Mouse (Mus musculus): ENCODE data around the gene Gm10912.
"Not testable (repeated sequence)": the region's sequence is repeated elsewhere in the genome, so short reads cannot be mapped to it uniquely, and the experiment has no call there.

Gm10912 gene

GRCm38 (mm10) chr2:104064152-104064551 lies 1.5 kb upstream of the Gm10912 start:
- no peak for DNase-seq (ENCODE audit: low read depth, low spot score)

GRCm38 (mm10) chr2:104068450-104068849 lies 2.8 kb downstream of the Gm10912 start, which contains the start of gene Gm10799:
Gene Gm10799 (minus strand): TSS chr2:104068550.
- DNase-seq (ENCODE audit: low read depth, low spot score) = not testable (repeated sequence)

- peak; percentile 32 for DNase-seq (ENCODE audit: low read depth, low spot score)
These were observed 4.1 kb downstream of the Gm10912 start, which contains the start of gene Cd59b for GRCm38 (mm10) chr2:104069704-104070185. Gene Cd59b (plus strand): TSS chr2:104069849.

- not testable (repeated sequence) for DNase-seq (ENCODE audit: low read depth, low spot score)
These were observed 12.7 kb downstream of the Gm10912 start for GRCm38 (mm10) chr2:104078285-104078684.

- DNase-seq (ENCODE audit: low read depth, low spot score) = not testable (repeated sequence)
These were observed 15.9 kb downstream of the Gm10912 start for GRCm38 (mm10) chr2:104081436-104082050.

GRCm38 (mm10) chr2:104082474-104082873 lies 16.8 kb downstream of the Gm10912 start:
- no peak for DNase-seq (ENCODE audit: low read depth, low spot score)

GRCm38 (mm10) chr2:104084027-104084426 lies 18.4 kb downstream of the Gm10912 start:
- not testable (repeated sequence) for DNase-seq (ENCODE audit: low read depth, low spot score)

GRCm38 (mm10) chr2:104087562-104087961 lies 21.9 kb downstream of the Gm10912 start:
- DNase-seq (ENCODE audit: low read depth, low spot score) = not testable (repeated sequence)

GRCm38 (mm10) chr2:104093305-104093704 lies 27.7 kb downstream of the Gm10912 start:
- no peak for DNase-seq (ENCODE audit: low read depth, low spot score)

GRCm38 (mm10) chr2:104095741-104096213 lies 30.2 kb downstream of the Gm10912 start, which contains the start of gene Cd59a:
Gene Cd59a (plus strand): TSS chr2:104095801.
- DNase-seq (ENCODE audit: low read depth, low spot score) = peak; percentile 70

- no peak for DNase-seq (ENCODE audit: low read depth, low spot score)
These were observed 30.6 kb downstream of the Gm10912 start for GRCm38 (mm10) chr2:104096256-104096655.

GRCm38 (mm10) chr2:104096796-104097195 lies 31.2 kb downstream of the Gm10912 start:
- not testable (repeated sequence) for DNase-seq (ENCODE audit: low read depth, low spot score)

- DNase-seq (ENCODE audit: low read depth, low spot score) = not testable (repeated sequence)
These were observed 31.8 kb downstream of the Gm10912 start for GRCm38 (mm10) chr2:104097396-104097795.

GRCm38 (mm10) chr2:104098529-104099230 lies 33.1 kb downstream of the Gm10912 start:
- DNase-seq (ENCODE audit: low read depth, low spot score) = no peak

GRCm38 (mm10) chr2:104099231-104099585 lies 33.6 kb downstream of the Gm10912 start:
- DNase-seq (ENCODE audit: low read depth, low spot score) = no peak

- DNase-seq (ENCODE audit: low read depth, low spot score) = no peak
These were observed 34.3 kb downstream of the Gm10912 start for GRCm38 (mm10) chr2:104099946-104100345.

- no peak for DNase-seq (ENCODE audit: low read depth, low spot score)
These were observed 39.2 kb downstream of the Gm10912 start for GRCm38 (mm10) chr2:104104800-104105199.

GRCm38 (mm10) chr2:104109021-104109420 lies 43.4 kb downstream of the Gm10912 start:
- DNase-seq (ENCODE audit: low read depth, low spot score) = not testable (repeated sequence)

GRCm38 (mm10) chr2:104109528-104109927 lies 43.9 kb downstream of the Gm10912 start:
- DNase-seq (ENCODE audit: low read depth, low spot score) = no peak

- no peak for DNase-seq (ENCODE audit: low read depth, low spot score)
These were observed 44.4 kb downstream of the Gm10912 start for GRCm38 (mm10) chr2:104110031-104110430.

GRCm38 (mm10) chr2:104111170-104111797 lies 45.7 kb downstream of the Gm10912 start:
- DNase-seq (ENCODE audit: low read depth, low spot score) = not testable (repeated sequence)

- not testable (repeated sequence) for DNase-seq (ENCODE audit: low read depth, low spot score)
These were observed 47.9 kb downstream of the Gm10912 start for GRCm38 (mm10) chr2:104113563-104113962.
